Mouse (Mus musculus) ES-Bruce4 (cell line): Measurements from ENCODE around the gene Hbq1b. TPM values are rescaled to one million over a fixed set of nuclear protein-coding genes. Genes with fewer than 3 reads are reported as not detected.

Experiments used
- H3K27ac ChIP-seq: 2 replicates; pipeline ENCODE4 v1.5.1; 2012; ENCODE audit warnings: low read length, inconsistent platforms; ENCODE audit not compliant: insufficient read depth
- H3K27me3 ChIP-seq: 2 replicates; pipeline ENCODE4 v1.6.1; 2012; ENCODE audit warnings: mild to moderate bottlenecking, low read length, inconsistent platforms; ENCODE audit not compliant: control insufficient read depth, poor library complexity, insufficient read depth, severe bottlenecking
- H3K36me3 ChIP-seq: 2 replicates; pipeline ENCODE4 v1.6.1; 2012; ENCODE audit warnings: inconsistent platforms, mild to moderate bottlenecking, low read length, moderate library complexity; ENCODE audit not compliant: control insufficient read depth, poor library complexity, insufficient read depth, severe bottlenecking
- H3K4me1 ChIP-seq: one replicate; pipeline ENCODE4 v1.8.1; 2011; ENCODE audit warnings: low read length; ENCODE audit not compliant: control insufficient read depth, insufficient read depth
- H3K4me3 ChIP-seq: 2 replicates; pipeline ENCODE4 v1.5.1; 2011; ENCODE audit warnings: low read depth, mild to moderate bottlenecking, low read length
- H3K9ac ChIP-seq: 2 replicates; pipeline ENCODE4 v1.6.1; 2012; ENCODE audit warnings: low read depth, mild to moderate bottlenecking, inconsistent platforms; ENCODE audit not compliant: poor library complexity, severe bottlenecking
- H3K9me3 ChIP-seq: replicated peaks from 2 replicates; pipeline ENCODE4 v1.6.1; 2012; ENCODE audit warnings: mild to moderate bottlenecking, low read length, inconsistent platforms; ENCODE audit not compliant: control insufficient read depth, poor library complexity, insufficient read depth, severe bottlenecking
- CTCF ChIP-seq: IDR thresholded peaks from one replicate; pipeline ENCODE4 v1.8.1; 2011; ENCODE audit warnings: low read depth, low read length
- EP300 ChIP-seq: IDR thresholded peaks from 2 replicates; pipeline ENCODE4 v1.6.1; 2011; ENCODE audit warnings: low read depth, low read length; ENCODE audit not compliant: insufficient read depth
- POLR2A ChIP-seq: IDR thresholded peaks from one replicate; pipeline ENCODE4 v1.8.1; 2011; ENCODE audit warnings: low read length; ENCODE audit not compliant: insufficient read depth
- polyA plus RNA-seq: library from polyadenylated mRNA; stranded (reverse); fragments of >200 nt; gene quantifications from 2 replicates; pipeline ENCODE4 v1.2.4, GENCODE M21; 2011; ENCODE audit warnings: low read depth; ENCODE audit not compliant: missing spikeins, insufficient read depth, insufficient read length

Hbq1b gene
- polyA plus RNA-seq, 1 experiment = not detected

DNA sequence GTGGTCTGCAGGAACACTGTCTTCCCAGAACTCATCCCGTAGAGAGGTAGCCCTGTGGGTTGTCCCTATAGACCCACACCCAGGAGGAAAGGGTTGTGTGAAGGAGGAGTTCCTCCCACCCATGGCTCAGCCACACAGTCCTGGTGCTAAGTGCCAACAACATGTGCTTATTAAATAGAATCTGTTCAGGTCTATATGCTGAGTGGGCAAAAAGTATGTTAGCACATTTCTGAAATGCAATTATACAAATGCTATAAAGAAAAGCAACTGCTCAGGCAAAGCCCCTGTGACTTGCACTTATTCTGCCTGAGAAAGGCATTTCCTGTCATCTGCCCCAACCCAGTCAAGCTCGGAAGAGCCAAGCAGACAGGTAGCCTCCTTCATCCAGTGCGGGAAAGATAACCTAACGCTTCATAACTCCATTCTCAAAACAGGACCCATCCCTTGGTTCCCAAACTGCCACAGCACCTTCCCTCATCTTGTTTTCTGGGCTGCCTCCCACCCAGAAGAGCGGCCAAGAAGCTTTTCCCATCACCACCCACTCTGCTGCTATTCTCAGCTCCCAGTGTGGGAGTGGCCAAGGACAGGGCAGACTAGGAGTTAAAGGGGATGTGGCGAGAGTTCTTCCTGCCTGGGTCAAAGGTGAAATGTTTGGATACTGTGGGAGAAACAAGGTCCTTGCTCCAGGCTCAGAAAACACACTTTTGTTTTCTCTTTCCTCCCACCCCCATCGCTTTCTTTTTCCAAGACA lies 43.4 kb upstream of the Hbq1b start:
- Histone ChIP-seq H3K4me1 (peaks cover 3% of the 10 kb centered on the region), H3K27me3 (no peaks in the 10 kb centered on the region), H3K9ac (no peak overlapping the region), H3K9me3 (no peaks in the 10 kb centered on the region), H3K4me3 (no peak overlapping the region), H3K36me3 (peaks cover 5% of the 10 kb centered on the region; the same call in 1 of the 2 replicates), H3K27ac (no peak overlapping the region)
- TF ChIP-seq EP300 (no peak), POLR2A (no peak), CTCF (no peak)

DNA sequence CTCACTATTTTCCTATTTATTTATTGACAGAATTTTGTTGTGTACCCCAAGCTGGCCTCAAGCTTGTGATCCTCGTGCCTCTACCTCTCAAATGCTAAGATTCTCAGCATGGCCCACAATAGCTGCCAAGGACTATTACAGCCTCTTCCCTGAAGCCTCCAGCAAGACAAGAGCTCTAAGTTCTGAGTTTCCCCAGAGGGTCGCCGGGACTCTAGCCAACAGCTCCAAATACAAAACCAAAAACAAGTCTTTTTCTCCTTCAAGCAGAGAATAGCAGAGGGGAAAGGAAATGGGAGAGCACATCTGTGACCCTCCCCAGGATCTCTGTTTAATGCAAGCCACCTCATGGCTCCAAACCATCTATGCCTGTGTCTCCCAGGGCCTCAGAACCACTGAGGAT lies 42.7 kb upstream of the Hbq1b start:
- Histone ChIP-seq H3K27ac (no peak overlapping the region), H3K36me3 (peaks cover 5% of the 10 kb centered on the region; the same call in 1 of the 2 replicates), H3K27me3 (no peaks in the 10 kb centered on the region), H3K9me3 (no peaks in the 10 kb centered on the region), H3K9ac (no peak overlapping the region), H3K4me1 (peaks cover 3% of the 10 kb centered on the region), H3K4me3 (no peak overlapping the region)
- TF ChIP-seq POLR2A = no peak
- no peak for TF ChIP-seq CTCF
- no peak for TF ChIP-seq EP300

DNA sequence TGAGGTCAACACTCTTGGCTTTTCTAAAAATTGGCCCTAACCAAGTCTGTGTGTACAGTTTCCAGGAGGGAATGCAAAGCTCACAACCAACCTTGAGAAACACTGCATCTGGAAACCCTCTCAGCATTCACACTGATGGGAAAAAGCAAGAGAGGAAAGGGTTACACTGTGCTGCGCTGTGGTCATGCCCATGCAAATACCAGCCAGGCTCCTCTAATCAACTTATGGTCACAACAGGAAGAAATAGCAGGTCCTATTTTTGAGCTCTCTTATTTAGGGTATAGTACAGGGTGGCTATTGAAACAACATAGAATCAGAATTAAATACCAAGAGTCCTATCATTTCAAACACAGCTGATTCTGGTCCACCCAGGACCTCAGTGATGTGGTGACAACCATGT lies 42.1 kb upstream of the Hbq1b start:
- Histone ChIP-seq H3K9me3 (no peaks in the 10 kb centered on the region), H3K9ac (no peak overlapping the region), H3K27me3 (no peaks in the 10 kb centered on the region), H3K4me1 (peaks cover 3% of the 10 kb centered on the region), H3K4me3 (no peak overlapping the region), H3K36me3 (peaks cover 8% of the 10 kb centered on the region; the same call in 1 of the 2 replicates), H3K27ac (no peak overlapping the region)
- no peak for TF ChIP-seq POLR2A
- no peak for TF ChIP-seq EP300
- no peak for TF ChIP-seq CTCF

DNA sequence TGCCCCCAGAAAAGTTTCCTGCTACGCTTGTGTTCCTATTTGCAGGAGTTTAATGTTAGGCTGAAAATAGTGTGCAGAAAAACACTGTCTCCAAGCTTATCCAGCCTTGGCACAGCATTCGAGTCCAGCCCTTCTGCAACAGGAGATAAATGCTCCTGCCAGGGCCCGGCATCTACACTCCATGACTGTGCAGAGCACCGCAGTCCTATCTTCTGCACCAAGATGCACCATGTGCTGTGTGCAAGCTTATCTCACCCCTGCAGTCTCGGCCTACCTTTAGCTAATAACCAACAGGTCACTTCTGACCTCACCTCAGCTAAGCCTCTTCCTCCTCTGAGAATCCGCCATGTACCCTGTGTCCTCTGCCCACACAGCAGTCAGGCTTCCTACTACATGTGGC lies 41.2 kb upstream of the Hbq1b start:
- H3K27me3 ChIP-seq = no peaks in the 10 kb centered on the region
- TF ChIP-seq POLR2A (no peak), EP300 (no peak), CTCF (no peak)
- peaks cover 8% of the 10 kb centered on the region; the same call in 1 of the 2 replicates for H3K36me3 ChIP-seq
- no peak overlapping the region for H3K27ac ChIP-seq
- no peak overlapping the region for H3K4me3 ChIP-seq
- peaks cover 3% of the 10 kb centered on the region for H3K4me1 ChIP-seq
- no peak overlapping the region for H3K9ac ChIP-seq
- no peaks in the 10 kb centered on the region for H3K9me3 ChIP-seq

DNA sequence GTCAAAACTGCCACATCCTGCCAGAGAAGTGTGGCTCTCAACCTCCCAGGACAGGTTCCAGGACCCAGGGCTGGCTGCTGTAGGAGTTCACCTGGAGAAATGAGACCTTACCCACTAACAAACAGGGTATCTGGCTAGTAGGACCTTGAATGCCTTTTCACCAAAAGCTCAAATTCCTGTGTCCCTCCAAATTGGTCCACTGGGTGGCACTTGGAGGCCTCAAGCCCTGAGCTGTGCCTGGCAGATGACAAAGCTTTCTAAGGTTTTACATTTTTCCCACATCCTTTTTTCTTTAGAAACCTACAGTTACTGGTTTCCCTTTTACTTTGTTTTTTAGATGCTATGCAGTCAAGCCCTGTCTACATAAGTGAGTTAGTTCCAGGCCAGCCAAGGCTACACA lies 39.7 kb upstream of the Hbq1b start:
- H3K27me3 ChIP-seq = no peaks in the 10 kb centered on the region
- TF ChIP-seq POLR2A = no peak
- TF ChIP-seq CTCF = no peak
- no peak for TF ChIP-seq EP300
- H3K27ac ChIP-seq = no peak overlapping the region

DNA sequence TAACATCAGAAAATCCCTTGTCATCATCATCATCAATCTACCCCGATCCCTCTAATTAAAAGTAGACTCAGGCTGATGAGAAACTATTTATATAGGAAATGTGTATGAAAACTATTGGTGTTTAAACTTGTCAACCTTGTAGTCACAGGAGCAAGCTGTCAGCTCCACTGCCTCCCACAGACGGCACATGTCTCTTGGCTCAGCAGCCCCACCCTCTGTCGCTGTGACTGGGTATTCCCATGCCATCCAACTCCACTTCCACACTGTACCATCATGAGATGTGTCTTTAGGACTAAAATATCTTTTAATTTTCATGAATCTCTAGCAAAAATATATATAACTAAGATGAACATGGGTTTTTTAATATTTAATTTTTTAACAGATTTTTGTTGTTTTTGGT lies 38.4 kb upstream of the Hbq1b start:
- Histone ChIP-seq H3K27ac (no peak overlapping the region), H3K36me3 (peaks cover 10% of the 10 kb centered on the region; the same call in 1 of the 2 replicates), H3K9me3 (no peaks in the 10 kb centered on the region), H3K4me3 (no peak overlapping the region), H3K9ac (no peak overlapping the region), H3K27me3 (no peaks in the 10 kb centered on the region), H3K4me1 (peaks cover 3% of the 10 kb centered on the region)
- TF ChIP-seq CTCF (no peak), EP300 (no peak)

More for the DNA sequence above, 39.7 kb upstream of the Hbq1b start:
- H3K4me3 ChIP-seq = no peak overlapping the region
- H3K9ac ChIP-seq = no peak overlapping the region
- H3K36me3 ChIP-seq = peaks cover 8% of the 10 kb centered on the region; the same call in 1 of the 2 replicates
- no peaks in the 10 kb centered on the region for H3K9me3 ChIP-seq
- H3K4me1 ChIP-seq = peaks cover 3% of the 10 kb centered on the region
